8 mouse cellular contexts compared by ENCODE assay signal in genomic region chr16:8412213-8412612, GRCm38 (mm10). TPM values are rescaled to one million over a fixed set of nuclear protein-coding genes. Genes with fewer than 3 reads are reported as not detected.
A peak's percentile ranks its signal among the peaks of the same experiment; 100 is the strongest.
DNase-seq lines count a peak whose midpoint lies in the region; ATAC-seq and TF ChIP-seq lines count a peak whose summit lies in the region.

No protein-coding gene starts in this region.

- no peaks in the 10 kb centered on the region for H3K36me3 ChIP-seq in testis, adult 2 months (ENCODE audit: control insufficient read depth, insufficient read depth, low read length)
- no peaks in the 10 kb centered on the region for H3K36me3 ChIP-seq in intestine, embryonic 15.5 days
- H3K36me3 ChIP-seq in lung, embryonic 16.5 days (ENCODE audit: control insufficient read depth, insufficient read depth, low read length): no peaks in the 10 kb centered on the region

- WGBS in intestine, embryonic 15.5 days: 15% methylated on average over 7 of the region's 7 CpGs
- 6% methylated on average over 7 of the region's 7 CpGs for WGBS in lung, embryonic 16.5 days

- ATAC-seq in erythroid progenitor cell, adult 5-6 weeks (replicated peaks; ENCODE audit: low FRiP score, poor library complexity, severe bottlenecking): peak; percentile 77
- peak; percentile 77 for ATAC-seq in intestine, embryonic 15.5 days
- peak; percentile 71 for ATAC-seq in lung, embryonic 16.5 days (ENCODE audit: low read depth)

- TF ChIP-seq POLR2A in testis, adult 2 months (IDR thresholded peaks at IDR 0.05; ENCODE audit: control insufficient read depth, low read depth, low read length): no peak

- no peak overlapping the region for H3K4me3 ChIP-seq in testis, adult 2 months (ENCODE audit: control insufficient read depth, low read depth, low read length)
- no peak overlapping the region for H3K4me3 ChIP-seq in intestine, embryonic 15.5 days (replicated peaks)
- no peak overlapping the region for H3K4me3 ChIP-seq in lung, embryonic 16.5 days (ENCODE audit: low read length)

- no peak overlapping the region for H3K27ac ChIP-seq in testis, adult 2 months (ENCODE audit: control insufficient read depth, insufficient read depth, low read depth, low read length)
- H3K27ac ChIP-seq in intestine, embryonic 15.5 days: no peak overlapping the region
- no peak overlapping the region for H3K27ac ChIP-seq in lung, embryonic 16.5 days (ENCODE audit: low read length)

- no peaks in the 10 kb centered on the region for H3K27me3 ChIP-seq in testis, adult 2 months (ENCODE audit: control insufficient read depth, insufficient read depth, low read length)
- peaks cover 13% of the 10 kb centered on the region for H3K27me3 ChIP-seq in intestine, embryonic 15.5 days (replicated peaks)
- peaks cover 2% of the 10 kb centered on the region; the same call in 1 of the 2 replicates for H3K27me3 ChIP-seq in lung, embryonic 16.5 days (ENCODE audit: control insufficient read depth, insufficient read depth, low read depth, low read length)

- no peak overlapping the region for H3K9ac ChIP-seq in intestine, embryonic 15.5 days
- no peak overlapping the region for H3K9ac ChIP-seq in lung, embryonic 16.5 days (ENCODE audit: low read length)

- H3K9me3 ChIP-seq in intestine, embryonic 15.5 days: no peaks in the 10 kb centered on the region
- H3K9me3 ChIP-seq in lung, embryonic 16.5 days (ENCODE audit: control insufficient read depth, low read length): no peaks in the 10 kb centered on the region

- H3K4me1 ChIP-seq in testis, adult 2 months (ENCODE audit: control insufficient read depth, insufficient read depth, low read length): no peaks in the 10 kb centered on the region; the same call in 1 of the 2 replicates
- H3K4me1 ChIP-seq in intestine, embryonic 15.5 days (replicated peaks): 0 out of 2 replicates have a peak, but pooled peaks cover 4% of the 10 kb centered on the region
- H3K4me1 ChIP-seq in lung, embryonic 16.5 days (replicated peaks; ENCODE audit: control insufficient read depth, insufficient read depth, low read length): no peaks in the 10 kb centered on the region

- peak; percentile 29; the same call in 1 of the 2 replicates for TF ChIP-seq CTCF in testis, adult 2 months (IDR thresholded peaks at IDR 0.05; ENCODE audit: control insufficient read depth, insufficient read depth, insufficient replicate concordance, low read depth, low read length)

- DNase-seq in adrenal gland, adult 2 months: peak; percentile 18
- no peak for DNase-seq in adrenal gland, postnatal 25 days
- no peak for DNase-seq in testis, postnatal 10 days (ENCODE audit: low spot score)
- peak; percentile 54 for DNase-seq in skeletal muscle tissue, adult 2 months (ENCODE audit: low read depth, low spot score)

- H3K4me2 ChIP-seq in intestine, embryonic 15.5 days (replicated peaks): no peak overlapping the region
- H3K4me2 ChIP-seq in lung, embryonic 16.5 days (ENCODE audit: low read depth, low read length): no peak overlapping the region

RNA-seq across cellular contexts. Expression of gene Tmem114, which starts 12.7 kb away (rescaled TPM):
- total RNA-seq in adrenal gland, adult 2 months (2021): not detected
- 0.07 TPM in 1 of 2 replicates, not detected in the other for polyA plus RNA-seq in adrenal gland, adult 2 months (2012; rRNA removed)
- total RNA-seq in adrenal gland, postnatal 25 days (2021): not detected in 2 replicates
- polyA plus RNA-seq in testis, adult 2 months (2012; rRNA removed): 19.4 and 22.5 TPM in 2 replicates
- total RNA-seq in erythroid progenitor cell, adult 5-6 weeks (2015; ENCODE audit: low replicate concordance): not detected in 2 replicates
- not detected in 2 replicates for total RNA-seq in erythroid progenitor cell, adult 5-6 weeks (2017; ENCODE audit: low replicate concordance)
- not detected in 2 replicates for polyA plus RNA-seq in intestine, embryonic 15.5 days (2015; fragmentation: Nextera tagmentation; extraction: Ambion mirVana)
- polyA plus RNA-seq in lung, embryonic 16.5 days (2015; fragmentation: Nextera tagmentation; extraction: Ambion mirVana): not detected in 2 replicates

RNA-seq across cellular contexts. Expression of gene Mettl22, which starts 58.4 kb away (rescaled TPM):
- 10 to 100 TPM; 15.1 to 19.3 TPM for total RNA-seq in adrenal gland, adult 2 months (2021)
- polyA plus RNA-seq in adrenal gland, adult 2 months (2012; rRNA removed): 25.2 and 30.1 TPM in 2 replicates
- 11.7 and 18.3 TPM in 2 replicates for total RNA-seq in adrenal gland, postnatal 25 days (2021)
- polyA plus RNA-seq in testis, adult 2 months (2012; rRNA removed): 110 and 113 TPM in 2 replicates
- total RNA-seq in erythroid progenitor cell, adult 5-6 weeks (2015; ENCODE audit: low replicate concordance): 2.9 and 6.7 TPM in 2 replicates
- 0.13 TPM in 1 of 2 replicates, not detected in the other for total RNA-seq in erythroid progenitor cell, adult 5-6 weeks (2017; ENCODE audit: low replicate concordance)
- 14.2 and 16.8 TPM in 2 replicates for polyA plus RNA-seq in intestine, embryonic 15.5 days (2015; fragmentation: Nextera tagmentation; extraction: Ambion mirVana)
- 13.9 and 14.8 TPM in 2 replicates for polyA plus RNA-seq in lung, embryonic 16.5 days (2015; fragmentation: Nextera tagmentation; extraction: Ambion mirVana)

Comparison
In these comparisons a context has a peak if more than half of its experiments do, and no peak if none do; other contexts are left out.
1. DNase-seq: peak in adrenal gland, adult 2 months (single experiment) and skeletal muscle tissue, adult 2 months (single experiment); none in adrenal gland, postnatal 25 days (single experiment) and testis, postnatal 10 days (single experiment).
2. RNA of gene Tmem114, which starts 12.7 kb away (polyA plus RNA-seq): 19.4 to 22.5 TPM in testis, adult 2 months; not detected in intestine, embryonic 15.5 days, not detected in lung, embryonic 16.5 days and 0.07 TPM in adrenal gland, adult 2 months; every median in the first group is over 10 times any median in the second.
3. Peak in every context shown above with its lines, with median percentiles within 50 percentile points of each other: ATAC-seq.